Mouse (Mus musculus) heart, embryonic 13.5 days (tissue): ENCODE data around the gene Sh3pxd2a. TPM values are rescaled to one million over a fixed set of nuclear protein-coding genes. Genes with fewer than 3 reads are reported as not detected.

ENCODE experiments used
- ATAC-seq: fragments of 200-750 bp; cut with Nextera tagmentation; 2 replicates; pipeline ENCODE4 v1.8.0; 2017; ENCODE audit warnings: moderate TSS enrichment; ENCODE audit not compliant: insufficient number of reproducible peaks, low FRiP score, low TSS enrichment; ENCODE audit errors: extremely low read depth
- H3K27ac ChIP-seq: fragments of 300-500 bp; sonication (generic); replicated peaks from 2 replicates; pipeline ENCODE4 v1.5.1; 2015; ENCODE audit warnings: moderate library complexity, mild to moderate bottlenecking, inconsistent platforms
- H3K27me3 ChIP-seq: fragments of 300-500 bp; sonication (generic); replicated peaks from 2 replicates; pipeline ENCODE4 v1.6.1; 2015; ENCODE audit warnings: mild to moderate bottlenecking, inconsistent platforms
- H3K36me3 ChIP-seq: fragments of 300-500 bp; sonication (generic); 2 replicates; pipeline ENCODE4 v1.6.1; 2015; ENCODE audit warnings: mild to moderate bottlenecking, inconsistent platforms
- H3K4me1 ChIP-seq: fragments of 300-500 bp; sonication (generic); 2 replicates; pipeline ENCODE4 v1.6.1; 2015; ENCODE audit warnings: inconsistent platforms
- H3K4me2 ChIP-seq: fragments of 300-500 bp; sonication (generic); 2 replicates; pipeline ENCODE4 v1.6.1; 2015; ENCODE audit warnings: inconsistent platforms, mild to moderate bottlenecking, moderate library complexity
- H3K4me3 ChIP-seq: fragments of 300-500 bp; sonication (generic); 2 replicates; pipeline ENCODE4 v1.5.1; 2015; ENCODE audit warnings: moderate library complexity, mild to moderate bottlenecking, inconsistent platforms
- H3K9ac ChIP-seq: fragments of 300-500 bp; sonication (generic); 2 replicates; pipeline ENCODE4 v1.6.1; 2015; ENCODE audit warnings: inconsistent platforms, mild to moderate bottlenecking, moderate library complexity
- H3K9me3 ChIP-seq: fragments of 300-500 bp; sonication (generic); 2 replicates; pipeline ENCODE4 v1.6.1; 2016; ENCODE audit warnings: inconsistent platforms
- WGBS: fragments of 180-500 bp; shearing (Covaris S2); methylation state at CpG from one replicate; pipeline ENCODE4 v1.1.7; 2015; ENCODE audit warnings: mixed read lengths; 5-methylcytosine and 5-hydroxymethylcytosine counted together
- polyA plus RNA-seq: library from polyadenylated mRNA; unstranded; fragments of >200 nt; fragmentation: Nextera tagmentation; extraction: Ambion mirVana; gene quantifications from 2 replicates; pipeline ENCODE4 v1.2.1, GENCODE M21; 2015

Sh3pxd2a gene
- polyA plus RNA-seq, 1 experiment from 2014 or later: 5.7 TPM

DNA sequence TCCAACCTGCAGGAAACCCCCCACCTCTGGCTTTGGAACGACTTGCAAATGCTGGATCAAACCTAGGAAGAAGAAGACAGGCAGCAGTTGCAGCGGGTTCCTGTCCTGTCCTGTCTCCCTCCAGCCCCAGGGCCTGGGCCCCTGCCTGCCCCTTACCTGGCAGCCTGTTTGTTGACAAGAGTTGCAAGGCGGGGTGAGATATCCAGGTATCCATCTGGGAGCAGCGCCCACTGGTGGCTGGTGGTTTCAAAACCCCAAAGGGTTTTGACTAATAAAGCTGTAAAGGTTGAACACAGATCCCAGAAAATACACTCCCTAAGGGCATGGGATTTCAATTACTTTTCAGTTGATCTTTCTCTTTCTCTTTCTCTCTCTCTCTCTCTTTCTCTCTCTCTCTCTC, 24.0 kb upstream of the Sh3pxd2a start:
- H3K9me3 ChIP-seq: peaks cover 4% of the 10 kb centered on the region
- no peak for ATAC-seq
- WGBS: 38% methylated on average over 4 of the region's 4 CpGs

DNA sequence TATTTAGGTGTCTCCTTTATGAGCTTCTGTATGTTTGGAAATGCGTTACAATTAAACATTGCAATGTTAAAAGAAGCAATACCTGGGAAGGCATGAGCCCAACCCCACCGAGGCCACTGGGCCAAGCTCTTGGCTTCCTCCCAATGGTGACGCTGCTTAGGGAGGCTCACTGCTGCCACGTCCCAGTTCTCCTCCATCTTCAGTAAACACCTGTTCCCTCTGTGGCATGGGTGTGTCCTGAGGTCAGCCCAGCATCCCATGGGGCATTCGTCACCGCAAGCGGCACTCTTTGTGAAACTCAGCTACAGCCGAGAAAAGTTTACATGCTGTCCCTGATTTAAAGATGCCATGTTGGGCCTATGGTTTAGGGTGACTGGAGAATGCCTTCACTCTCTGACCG, 23.4 kb upstream of the Sh3pxd2a start:
- no peak overlapping the region for H3K4me3 ChIP-seq
- peaks cover 4% of the 10 kb centered on the region for H3K9me3 ChIP-seq
- no peak for ATAC-seq
- no peak overlapping the region for H3K4me2 ChIP-seq
- H3K36me3 ChIP-seq: no peaks in the 10 kb centered on the region
- peaks cover 43% of the 10 kb centered on the region for H3K4me1 ChIP-seq
- no peaks in the 10 kb centered on the region for H3K27me3 ChIP-seq
- 83% methylated on average over 9 of the region's 9 CpGs for WGBS
- no peak overlapping the region for H3K9ac ChIP-seq
- no peak overlapping the region for H3K27ac ChIP-seq

More for the DNA sequence above, 24.0 kb upstream of the Sh3pxd2a start:
- no peak overlapping the region for H3K27ac ChIP-seq
- H3K4me2 ChIP-seq: no peak overlapping the region
- H3K4me1 ChIP-seq: peaks cover 50% of the 10 kb centered on the region
- no peak overlapping the region for H3K4me3 ChIP-seq
- H3K27me3 ChIP-seq: no peaks in the 10 kb centered on the region
- H3K9ac ChIP-seq: no peak overlapping the region
- no peaks in the 10 kb centered on the region for H3K36me3 ChIP-seq

DNA sequence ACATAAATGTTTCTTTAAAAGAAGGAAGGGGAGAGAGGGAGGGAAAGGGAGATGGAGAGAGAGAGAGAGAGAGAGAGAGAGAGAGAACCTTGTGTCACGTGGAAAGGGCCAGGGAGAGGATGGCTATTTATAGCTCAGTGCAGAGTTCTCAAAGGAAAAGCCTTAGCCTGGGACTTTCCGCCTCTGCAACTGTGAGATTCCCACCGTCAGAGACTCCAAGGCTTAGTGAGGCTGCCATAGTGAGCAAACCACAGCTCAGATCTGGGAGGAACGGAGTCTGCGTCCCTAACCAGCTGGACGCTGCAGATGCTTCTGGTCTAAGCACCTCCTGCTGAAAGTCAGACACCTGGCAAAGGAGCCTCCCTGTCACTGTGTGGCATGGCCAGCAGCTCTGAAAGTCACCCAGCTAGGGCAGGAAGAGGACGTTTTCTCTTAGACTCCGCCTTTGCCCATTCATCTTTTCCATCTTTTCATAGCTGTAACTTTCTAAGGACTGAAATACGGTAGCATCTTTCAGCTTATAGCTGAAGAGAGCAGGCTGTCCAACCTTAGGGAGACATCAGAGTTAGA, 21.9 kb upstream of the Sh3pxd2a start:
- H3K27ac ChIP-seq: peak overlapping the region; percentile 96
- ATAC-seq: peak; percentile 56; the same call in 1 of the 2 replicates
- H3K4me2 ChIP-seq: peak overlapping the region; percentile 65
- peak overlapping the region; percentile 25; the same call in 1 of the 2 replicates for H3K4me3 ChIP-seq
- H3K9me3 ChIP-seq: peaks cover 10% of the 10 kb centered on the region
- peak overlapping the region; percentile 77 for H3K9ac ChIP-seq
- no peaks in the 10 kb centered on the region for H3K27me3 ChIP-seq
- peaks cover 30% of the 10 kb centered on the region for H3K4me1 ChIP-seq
- WGBS: 14% methylated on average over 9 of the region's 9 CpGs
- H3K36me3 ChIP-seq: no peaks in the 10 kb centered on the region

DNA sequence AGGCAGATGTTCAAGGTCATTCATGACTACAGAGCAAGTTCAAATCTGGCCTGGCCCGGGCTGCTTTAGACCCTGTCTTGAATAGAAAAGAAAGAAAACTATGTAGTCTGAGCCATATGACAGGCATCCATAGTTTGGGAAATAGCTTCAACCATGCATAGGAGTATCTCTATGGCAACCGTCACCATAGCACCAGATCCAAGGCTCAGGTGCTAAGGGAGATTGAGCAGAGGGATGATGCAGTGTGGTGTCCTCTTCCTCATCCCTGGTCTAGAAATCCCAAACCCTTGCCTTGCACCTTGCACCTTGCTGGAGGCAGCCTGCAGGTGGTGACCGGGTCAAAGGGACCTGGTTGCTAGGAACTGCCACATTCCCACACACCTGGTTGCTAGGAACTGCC, 19.9 kb upstream of the Sh3pxd2a start:
- Histone ChIP-seq H3K4me1 (peaks cover 29% of the 10 kb centered on the region), H3K27me3 (no peaks in the 10 kb centered on the region), H3K36me3 (no peaks in the 10 kb centered on the region), H3K9ac (peak overlapping the region; percentile 3; the same call in 1 of the 2 replicates), H3K4me3 (no peak overlapping the region), H3K4me2 (no peak overlapping the region), H3K27ac (0 out of 2 replicates have a peak overlapping the region, but pooled peaks have one; percentile 3), H3K9me3 (peaks cover 8% of the 10 kb centered on the region)
- 80% methylated on average over 3 of the region's 3 CpGs for WGBS
- ATAC-seq: no peak

DNA sequence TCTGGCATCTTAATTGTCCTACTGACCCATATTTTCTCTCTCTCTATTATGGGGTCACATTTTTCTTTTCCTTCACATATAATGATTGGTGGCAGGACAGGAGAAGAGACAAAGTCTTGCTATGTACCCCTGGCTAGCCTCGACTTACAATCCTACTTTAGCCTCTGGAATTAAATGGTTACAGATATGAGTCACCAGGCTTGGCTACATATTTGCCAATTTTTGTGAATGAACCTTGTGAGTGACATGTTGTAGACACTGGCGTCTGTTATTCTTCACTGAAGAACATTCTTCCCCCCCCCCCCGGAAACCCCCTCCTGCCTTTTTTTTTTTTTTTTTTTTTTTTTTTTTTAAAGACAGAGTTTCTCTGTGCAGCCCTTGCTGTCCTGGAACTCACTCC, 19.1 kb upstream of the Sh3pxd2a start:
- Histone ChIP-seq H3K4me2 (no peak overlapping the region), H3K9me3 (peaks cover 6% of the 10 kb centered on the region; the same call in 1 of the 2 replicates), H3K27me3 (no peaks in the 10 kb centered on the region), H3K4me1 (peaks cover 29% of the 10 kb centered on the region), H3K36me3 (no peaks in the 10 kb centered on the region), H3K4me3 (no peak overlapping the region), H3K9ac (no peak overlapping the region), H3K27ac (no peak overlapping the region)
- 54% methylated on average over 3 of the region's 3 CpGs for WGBS
- ATAC-seq: no peak

DNA sequence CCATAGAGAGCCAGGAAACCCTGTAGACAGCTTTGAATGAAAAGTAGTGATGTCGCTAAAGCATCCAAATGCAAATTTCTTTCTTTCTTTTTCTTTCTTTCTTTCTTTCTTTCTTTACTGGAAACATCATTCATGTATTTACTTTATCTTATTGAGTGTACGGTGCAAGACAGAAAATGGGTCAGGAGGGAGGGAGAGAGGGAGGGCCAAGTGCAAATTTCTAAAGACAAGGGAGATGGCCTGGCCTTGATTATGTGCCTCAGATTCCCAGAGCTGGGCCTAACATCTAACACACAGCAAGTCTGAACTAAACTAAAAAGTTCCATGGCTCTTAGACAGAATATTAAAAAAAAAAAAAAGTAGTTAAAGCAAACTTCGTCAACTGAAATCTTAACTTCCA, 9.3 kb upstream of the Sh3pxd2a start:
- WGBS: 78% methylated on average over 3 of the region's 3 CpGs
- ATAC-seq: no peak
- Histone ChIP-seq H3K4me3 (no peak overlapping the region), H3K27ac (no peak overlapping the region), H3K27me3 (no peaks in the 10 kb centered on the region), H3K9ac (no peak overlapping the region), H3K4me1 (peaks cover 26% of the 10 kb centered on the region), H3K4me2 (no peak overlapping the region), H3K36me3 (no peaks in the 10 kb centered on the region), H3K9me3 (no peaks in the 10 kb centered on the region)

DNA sequence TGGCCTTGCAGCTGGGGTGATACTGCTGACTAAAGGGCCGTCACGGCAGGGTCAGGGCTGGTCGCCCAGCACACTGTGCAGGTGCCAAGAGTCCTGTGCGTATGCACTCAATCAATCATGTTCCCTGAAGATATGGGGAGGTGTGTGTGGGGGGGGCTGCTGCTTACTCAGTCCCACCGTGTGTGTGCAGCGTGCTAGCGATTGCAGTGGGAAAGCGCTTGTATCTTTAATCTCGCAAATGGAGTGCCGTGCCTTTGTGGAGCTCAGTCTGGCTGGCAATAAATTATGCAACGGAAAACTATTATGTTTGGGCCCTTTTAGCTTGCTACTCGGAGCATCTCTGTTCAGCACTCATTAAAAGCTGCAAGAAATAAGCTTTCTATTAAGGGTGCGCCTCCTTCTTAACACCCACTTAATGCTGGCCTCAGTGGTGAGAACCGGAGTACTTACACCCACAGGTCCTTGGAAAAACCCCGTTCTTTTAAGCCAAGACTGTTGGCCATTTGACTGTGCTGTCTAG, 8.7 kb upstream of the Sh3pxd2a start:
- Histone ChIP-seq H3K4me2 (peak overlapping the region; percentile 32), H3K9ac (no peak overlapping the region), H3K36me3 (no peaks in the 10 kb centered on the region), H3K27ac (0 out of 2 replicates have a peak overlapping the region, but pooled peaks have one; percentile 12), H3K4me3 (no peak overlapping the region), H3K9me3 (no peaks in the 10 kb centered on the region), H3K27me3 (no peaks in the 10 kb centered on the region), H3K4me1 (peaks cover 30% of the 10 kb centered on the region)
- 48% methylated on average over 15 of the region's 15 CpGs for WGBS
- no peak for ATAC-seq

DNA sequence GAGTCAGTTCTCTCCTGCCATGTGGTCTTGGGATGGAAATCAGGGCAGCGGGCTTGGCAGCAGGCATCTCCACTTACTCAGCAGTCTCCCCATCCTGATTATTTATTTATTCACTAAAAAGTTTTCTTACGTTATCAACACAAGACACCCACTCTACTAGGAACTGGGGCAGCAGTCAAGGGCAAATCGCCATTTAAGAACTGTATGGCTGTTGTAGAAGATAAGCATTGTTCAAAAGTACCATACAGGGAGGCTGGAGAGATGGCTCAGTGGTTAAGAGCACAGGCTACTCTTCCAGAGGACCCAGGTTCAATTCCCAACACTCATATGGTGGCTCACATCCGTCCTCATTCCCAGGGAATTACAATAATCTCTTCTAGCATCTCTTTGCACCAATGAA, 7.6 kb upstream of the Sh3pxd2a start:
- Histone ChIP-seq H3K27me3 (no peaks in the 10 kb centered on the region), H3K4me3 (no peak overlapping the region), H3K9ac (no peak overlapping the region), H3K9me3 (no peaks in the 10 kb centered on the region), H3K27ac (no peak overlapping the region), H3K4me2 (no peak overlapping the region), H3K36me3 (no peaks in the 10 kb centered on the region), H3K4me1 (peaks cover 30% of the 10 kb centered on the region)
- WGBS: 67% methylated on average over 4 of the region's 4 CpGs
- no peak for ATAC-seq

DNA sequence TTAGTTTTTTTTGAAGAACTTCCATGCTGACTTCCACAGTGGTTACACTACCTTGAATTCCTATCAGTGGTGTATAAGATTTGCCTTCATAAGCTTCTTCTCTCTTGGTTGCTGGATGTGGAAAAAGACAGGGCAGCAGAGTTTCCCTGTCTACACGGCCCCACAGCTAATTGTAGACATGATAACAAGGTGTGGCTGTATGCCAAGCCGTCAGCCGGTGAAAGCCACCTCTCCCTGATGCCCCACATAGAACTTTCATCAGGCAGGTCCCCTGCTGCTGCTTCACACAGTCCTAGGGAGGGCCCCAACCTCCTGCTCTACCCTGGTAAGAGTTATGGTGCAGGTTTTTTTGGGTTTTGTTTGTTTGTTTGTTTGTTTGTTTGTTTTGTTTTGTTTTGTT, 4.5 kb upstream of the Sh3pxd2a start:
- peak overlapping the region; percentile 63 for H3K27ac ChIP-seq
- peaks cover 36% of the 10 kb centered on the region for H3K4me1 ChIP-seq
- H3K27me3 ChIP-seq: no peaks in the 10 kb centered on the region
- no peak overlapping the region for H3K4me3 ChIP-seq
- peak overlapping the region; percentile 2 for H3K4me2 ChIP-seq
- ATAC-seq: no peak
- 0 out of 2 replicates have a peak overlapping the region, but pooled peaks have one; percentile 12 for H3K9ac ChIP-seq
- H3K36me3 ChIP-seq: no peaks in the 10 kb centered on the region
- H3K9me3 ChIP-seq: no peaks in the 10 kb centered on the region
- WGBS: 14% methylated on average over 3 of the region's 3 CpGs

DNA sequence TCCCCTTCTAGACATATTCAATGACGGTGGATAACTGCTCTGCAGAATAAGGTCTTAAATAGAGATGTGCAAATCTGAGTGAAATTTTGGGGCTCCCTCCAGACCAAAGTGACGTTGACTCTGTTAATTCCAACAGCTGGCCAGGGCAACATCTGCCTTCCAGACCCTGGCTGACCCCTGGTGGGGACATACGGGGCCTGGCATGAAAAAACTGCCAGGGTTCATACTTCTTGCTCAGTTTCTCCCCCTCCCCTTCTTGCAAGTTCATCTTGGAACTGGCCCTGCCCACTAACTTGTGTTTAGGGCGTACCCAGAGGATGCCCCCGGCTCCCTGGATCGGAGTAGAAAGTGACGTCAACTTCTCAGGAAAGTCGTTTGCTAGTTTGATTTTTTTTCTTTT, 2.6 kb upstream of the Sh3pxd2a start:
- Histone ChIP-seq H3K9me3 (no peaks in the 10 kb centered on the region), H3K27ac (no peak overlapping the region), H3K4me2 (no peak overlapping the region), H3K9ac (no peak overlapping the region), H3K36me3 (0 out of 2 replicates have a peak, but pooled peaks cover 3% of the 10 kb centered on the region), H3K4me1 (peaks cover 37% of the 10 kb centered on the region), H3K27me3 (no peaks in the 10 kb centered on the region), H3K4me3 (no peak overlapping the region)
- WGBS: 71% methylated on average over 8 of the region's 8 CpGs
- ATAC-seq: no peak

DNA sequence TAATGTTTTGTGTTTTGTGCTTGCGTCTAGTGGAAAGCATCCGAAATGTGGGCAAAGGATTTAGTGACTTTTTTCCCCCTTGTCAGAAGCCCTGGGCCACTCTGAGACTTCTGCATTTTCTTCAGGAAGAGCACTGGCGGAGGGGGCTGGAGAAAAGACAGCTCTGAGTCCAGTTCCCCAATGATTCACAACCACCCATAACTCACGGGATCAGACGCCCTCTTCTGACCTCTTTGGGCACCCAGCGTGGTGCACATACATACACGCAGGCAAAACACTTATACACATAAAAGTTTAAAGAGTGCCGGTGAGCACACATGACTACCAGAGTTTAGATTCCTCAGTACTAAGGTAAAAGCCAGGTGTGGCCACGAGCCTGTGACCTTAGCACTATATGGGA, 1.3 kb upstream of the Sh3pxd2a start:
- no peak overlapping the region for H3K9ac ChIP-seq
- no peak for ATAC-seq
- H3K4me3 ChIP-seq: no peak overlapping the region
- H3K36me3 ChIP-seq: peaks cover 12% of the 10 kb centered on the region; the same call in 1 of the 2 replicates
- peaks cover 45% of the 10 kb centered on the region for H3K4me1 ChIP-seq
- 67% methylated on average over 9 of the region's 9 CpGs for WGBS
- no peaks in the 10 kb centered on the region for H3K9me3 ChIP-seq
- no peak overlapping the region for H3K27ac ChIP-seq
- H3K27me3 ChIP-seq: no peaks in the 10 kb centered on the region
- no peak overlapping the region for H3K4me2 ChIP-seq
